Mouse (Mus musculus) left cerebral cortex, postnatal 36 days (tissue): ENCODE results near the gene Svep1. TPM values are rescaled to one million over a fixed set of nuclear protein-coding genes. Genes with fewer than 3 reads are reported as not detected.

Source experiments
- DNase-seq, 2 experiments: peaks; one replicate each; pipeline ENCODE4 v3.0.0; 2021 to 2022; ENCODE audit warnings: low spot score in 2 of 2, mixed read lengths in 1 of 2
- intact Hi-C: fragments of 180-260 bp; cut with DNase I; formaldehyde crosslinking; loops from one replicate; pipeline ENCODE4 v1.15.1; 2025
- total RNA-seq, 2 experiments: library from RNA; stranded (reverse); gene quantifications; 2 replicates each; pipeline ENCODE4 v1.2.3; 2021

Gene Svep1
- total RNA-seq, 2 experiments from 2014 or later = 0.64 to 1.2 TPM

GRCm38 (mm10) chr4:58174435-58174987 is 32.1 kb downstream of the Svep1 start:
- no peak for DNase-seq
- intact Hi-C loops = no loop called here

- intact Hi-C loops = no loop called here
Observed at GRCm38 (mm10) chr4:58173401-58173800, 33.3 kb downstream of the Svep1 start.

GRCm38 (mm10) chr4:58170430-58170829 is 36.2 kb downstream of the Svep1 start:
- intact Hi-C loops = no loop called here
- no peak for DNase-seq

More at GRCm38 (mm10) chr4:58173401-58173800, 33.3 kb downstream of the Svep1 start:
- no peak for DNase-seq

- DNase-seq = no peak
- intact Hi-C loops = no loop called here
Observed at GRCm38 (mm10) chr4:58169918-58170317, 36.7 kb downstream of the Svep1 start.

- intact Hi-C loops = no loop called here
- no peak for DNase-seq
Observed at GRCm38 (mm10) chr4:58168366-58168765, 38.3 kb downstream of the Svep1 start.

GRCm38 (mm10) chr4:58165711-58166110 is 40.9 kb downstream of the Svep1 start:
- intact Hi-C loops = no loop called here
- no peak for DNase-seq

GRCm38 (mm10) chr4:58161901-58162300 is 44.8 kb downstream of the Svep1 start:
- intact Hi-C loops = no loop called here
- no peak for DNase-seq

- no peak for DNase-seq
- intact Hi-C loops = no loop called here
Observed at GRCm38 (mm10) chr4:58159564-58159963, 47.1 kb downstream of the Svep1 start.

- no peak for DNase-seq
- intact Hi-C loops = no loop called here
Observed at GRCm38 (mm10) chr4:58150301-58150700, 56.4 kb downstream of the Svep1 start.

- intact Hi-C loops = no loop called here
Observed at GRCm38 (mm10) chr4:58149186-58149585, 57.5 kb downstream of the Svep1 start.

GRCm38 (mm10) chr4:58148547-58148946 is 58.1 kb downstream of the Svep1 start:
- no peak for DNase-seq
- intact Hi-C loops = no loop called here

More at GRCm38 (mm10) chr4:58149186-58149585, 57.5 kb downstream of the Svep1 start:
- no peak for DNase-seq

GRCm38 (mm10) chr4:58146676-58147075 is 60.0 kb downstream of the Svep1 start:
- DNase-seq = no peak
- intact Hi-C loops = no loop called here

- intact Hi-C loops = no loop called here
- no peak for DNase-seq
Observed at GRCm38 (mm10) chr4:58139764-58140556, 66.7 kb downstream of the Svep1 start.

GRCm38 (mm10) chr4:58139241-58139640 is 67.4 kb downstream of the Svep1 start:
- intact Hi-C loops = no loop called here
- no peak for DNase-seq

- no peak for DNase-seq
- intact Hi-C loops = no loop called here
Observed at GRCm38 (mm10) chr4:58133610-58134309, 72.9 kb downstream of the Svep1 start.

- no peak for DNase-seq
- intact Hi-C loops = no loop called here
Observed at GRCm38 (mm10) chr4:58129844-58130243, 76.8 kb downstream of the Svep1 start.

GRCm38 (mm10) chr4:58127024-58127423 is 79.6 kb downstream of the Svep1 start:
- DNase-seq = no peak
- intact Hi-C loops = no loop called here

GRCm38 (mm10) chr4:58115452-58115851 is 91.2 kb downstream of the Svep1 start:
- DNase-seq = no peak
- intact Hi-C loops = no loop called here

- intact Hi-C loops = no loop called here
- DNase-seq = no peak
Observed at GRCm38 (mm10) chr4:58111008-58111407, 95.7 kb downstream of the Svep1 start.

GRCm38 (mm10) chr4:58109793-58110192 is 96.9 kb downstream of the Svep1 start:
- intact Hi-C loops = no loop called here
- DNase-seq = no peak

GRCm38 (mm10) chr4:58108364-58108763 is 98.3 kb downstream of the Svep1 start:
- intact Hi-C loops = no loop called here

More at GRCm38 (mm10) chr4:58108364-58108763, 98.3 kb downstream of the Svep1 start:
- DNase-seq = no peak
